Mouse (Mus musculus) lung, adult 2 months (tissue): ENCODE results near the gene Hbp1.

ENCODE experiments used
- CTCF ChIP-seq: fragments of 200-500 bp; IDR thresholded peaks from 2 replicates; pipeline ENCODE4 v1.5.1; 2011; ENCODE audit warnings: mild to moderate bottlenecking, low read length, control low read depth; ENCODE audit not compliant: insufficient read depth
- POLR2A ChIP-seq: fragments of 200-500 bp; IDR thresholded peaks from 2 replicates; pipeline ENCODE4 v1.6.1; 2011; ENCODE audit warnings: low read depth, mild to moderate bottlenecking, control low read depth, low read length, borderline replicate concordance; ENCODE audit errors: extremely low read depth

DNA sequence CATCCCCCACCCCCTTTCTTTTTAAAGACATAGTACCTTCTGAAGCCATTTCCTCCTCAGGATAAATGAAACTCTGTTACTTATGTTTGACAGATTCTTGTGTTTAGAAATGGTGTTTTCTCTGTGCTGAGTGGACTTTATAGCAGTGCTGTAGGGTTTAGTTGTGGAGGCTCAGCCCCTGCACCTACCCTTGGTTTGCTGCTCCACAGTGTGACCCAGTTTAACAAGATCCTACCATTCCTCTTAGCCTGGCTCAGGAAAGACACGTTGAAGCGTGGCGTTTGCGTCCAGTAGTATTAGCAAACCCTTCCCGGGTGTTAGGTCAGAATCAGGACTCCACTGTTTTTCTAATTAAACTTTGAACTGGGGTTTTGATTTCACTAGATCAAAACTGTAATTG lies 54.0 kb downstream of the Hbp1 start:
- TF ChIP-seq POLR2A (no peak), CTCF (no peak)
